Mouse (Mus musculus): Measurements from ENCODE around the gene Chst4. TPM values are rescaled to one million over a fixed set of nuclear protein-coding genes. Genes with fewer than 3 reads are reported as not detected.

Chst4 gene
- polyA plus RNA-seq, 2 experiments: not detected

DNA sequence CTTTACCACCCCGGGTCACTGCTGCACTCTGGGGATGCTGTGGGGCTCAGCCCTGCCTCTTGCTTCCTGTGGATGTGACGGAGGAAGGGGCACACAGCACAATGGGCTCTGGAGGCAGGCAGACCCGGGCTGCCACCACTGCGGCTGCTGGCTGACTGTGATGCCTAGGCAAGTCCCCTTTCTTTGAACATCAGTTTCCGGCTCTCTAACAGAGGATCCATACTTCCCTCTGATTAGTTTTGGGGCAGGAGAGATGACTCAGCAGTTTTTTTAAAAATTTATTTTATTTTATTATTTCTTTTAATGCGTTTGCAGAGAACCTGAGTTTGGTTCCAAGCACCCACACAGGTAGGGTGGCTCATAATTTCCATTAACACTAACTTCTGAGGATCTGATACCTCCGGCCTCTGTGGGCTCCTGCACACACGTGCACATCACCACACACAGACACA lies 30.5 kb downstream of the Chst4 start:
- 35% methylated on average over 8 of the region's 8 CpGs for WGBS (ENCODE audit: insufficient replicate concordance)
- Histone ChIP-seq H3K4me1 (replicated peaks; ENCODE audit: control insufficient read depth in 2 of 2, insufficient read depth in 2 of 2, low read length in 1 of 2) (no peaks in the 10 kb centered on the region), H3K4me2 (ENCODE audit: low read depth) (no peak overlapping the region), H3K9me3 (ENCODE audit: control insufficient read depth, low read length) (no peaks in the 10 kb centered on the region), H3K36me3 (replicated peaks; ENCODE audit: control insufficient read depth, insufficient read depth, low read depth) (no peaks in the 10 kb centered on the region), H3K9ac (replicated peaks) (no peak overlapping the region), H3K4me3 (ENCODE audit: insufficient read depth in 1 of 2, low read depth in 2 of 2, low read length in 2 of 2) (no peak overlapping the region), H3K27ac (no peak overlapping the region), H3K27me3 (ENCODE audit: control insufficient read depth, insufficient read depth, low read length) (no peaks in the 10 kb centered on the region)
- no peak for TF ChIP-seq CTCF (IDR thresholded peaks at IDR 0.05; ENCODE audit: low read depth)
- TF ChIP-seq EP300 (IDR thresholded peaks at IDR 0.05; ENCODE audit: low read depth): no peak
- no peak for ATAC-seq (ENCODE audit: insufficient read depth)
- no peak for DNase-seq (ENCODE audit: low read depth in 3 of 3, low spot score in 3 of 3)

DNA sequence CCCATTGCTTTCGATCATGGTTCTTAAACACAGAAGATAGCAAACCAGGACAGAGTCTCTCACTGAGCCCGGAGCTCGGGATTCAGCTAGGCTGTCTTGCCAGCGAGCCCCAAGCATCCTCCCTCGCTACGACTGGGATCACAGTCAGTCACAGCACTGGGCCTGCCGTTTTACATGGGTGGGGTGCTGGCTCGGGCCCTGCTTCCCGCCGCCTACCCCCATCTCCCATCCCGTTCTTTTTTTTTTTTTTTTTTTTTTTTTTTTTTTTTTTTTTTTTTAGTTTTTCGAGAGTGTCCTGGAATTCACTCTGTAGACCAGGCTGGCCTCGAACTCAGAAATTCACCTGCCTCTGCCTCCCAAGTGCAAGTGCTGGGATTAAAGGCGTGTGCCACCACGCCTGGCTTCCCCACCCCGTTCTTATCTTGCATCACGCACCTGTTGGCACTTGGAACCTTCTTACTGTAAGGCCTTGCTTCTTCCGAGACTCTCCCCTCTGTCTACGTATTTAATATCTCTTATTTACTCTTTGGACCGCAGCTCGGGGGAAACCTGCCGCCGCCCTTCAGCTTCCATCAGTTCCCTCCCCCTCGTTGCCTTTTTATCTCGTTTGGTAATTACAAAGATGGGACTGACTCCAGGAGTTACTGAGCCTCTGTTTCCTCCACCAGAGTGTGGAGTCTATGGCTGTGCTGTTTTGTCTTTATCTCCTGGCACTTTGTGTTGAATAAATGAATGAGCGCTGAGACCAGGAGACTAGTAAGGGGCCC lies 31.1 kb downstream of the Chst4 start:
- H3K4me2 ChIP-seq (ENCODE audit: low read depth): no peak overlapping the region
- H3K4me1 ChIP-seq (replicated peaks; ENCODE audit: control insufficient read depth in 2 of 2, insufficient read depth in 2 of 2, low read length in 1 of 2): no peaks in the 10 kb centered on the region
- H3K9me3 ChIP-seq (ENCODE audit: control insufficient read depth, low read length): no peaks in the 10 kb centered on the region
- TF ChIP-seq EP300 (IDR thresholded peaks at IDR 0.05; ENCODE audit: low read depth) (no peak), CTCF (IDR thresholded peaks at IDR 0.05; ENCODE audit: low read depth) (no peak)
- H3K4me3 ChIP-seq (ENCODE audit: insufficient read depth in 1 of 2, low read depth in 2 of 2, low read length in 2 of 2): no peak overlapping the region
- WGBS (ENCODE audit: insufficient replicate concordance): 62% methylated on average over 26 of the region's 26 CpGs
- no peak for ATAC-seq (ENCODE audit: insufficient read depth)
- H3K27ac ChIP-seq: no peak overlapping the region
- H3K9ac ChIP-seq (replicated peaks): no peak overlapping the region
- H3K27me3 ChIP-seq (ENCODE audit: control insufficient read depth, insufficient read depth, low read length): no peaks in the 10 kb centered on the region
- no peaks in the 10 kb centered on the region for H3K36me3 ChIP-seq (replicated peaks; ENCODE audit: control insufficient read depth, insufficient read depth, low read depth)
- DNase-seq (ENCODE audit: low read depth in 3 of 3, low spot score in 3 of 3): no peak

DNA sequence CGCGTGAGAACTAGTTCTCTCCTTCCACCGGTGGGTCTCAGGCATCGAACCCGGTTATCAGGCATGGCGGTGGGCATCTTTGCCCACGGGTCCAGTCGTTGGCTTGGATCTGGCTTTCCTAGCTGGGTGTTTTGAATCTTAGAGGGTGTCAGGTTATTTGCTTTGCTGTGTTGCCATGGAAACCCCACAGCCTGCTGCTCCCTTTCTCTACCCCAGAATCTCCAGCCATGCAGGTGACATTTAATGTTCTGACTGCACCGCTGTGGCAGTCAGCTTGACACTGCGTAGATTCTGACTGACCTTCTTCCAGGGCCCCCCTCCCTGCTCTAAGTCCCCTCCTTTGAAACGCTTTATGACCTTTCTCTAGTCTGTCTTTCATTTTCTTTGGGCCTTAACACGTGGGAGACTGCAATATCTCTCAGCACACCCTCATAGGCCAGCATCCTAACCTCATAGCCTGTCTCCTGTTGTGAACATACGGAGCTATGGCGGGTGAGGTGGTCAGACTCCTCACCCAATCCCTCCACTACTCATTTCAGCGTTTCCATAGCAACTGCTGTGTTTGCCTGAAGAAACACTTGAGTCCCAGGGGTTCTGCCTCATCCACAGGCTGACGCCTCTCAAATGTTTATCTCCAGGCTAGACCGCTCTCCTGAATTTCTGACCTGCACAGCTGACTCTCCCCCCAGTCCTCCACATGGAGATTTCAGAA lies 33.1 kb downstream of the Chst4 start:
- H3K27ac ChIP-seq: no peak overlapping the region
- DNase-seq (ENCODE audit: low read depth in 3 of 3, low spot score in 3 of 3) (no peak), ATAC-seq (ENCODE audit: insufficient read depth) (no peak)
- no peak overlapping the region for H3K4me2 ChIP-seq (ENCODE audit: low read depth)
- WGBS (ENCODE audit: insufficient replicate concordance): 57% methylated on average over 17 of the region's 17 CpGs
- H3K9ac ChIP-seq (replicated peaks): no peak overlapping the region
- H3K36me3 ChIP-seq (replicated peaks; ENCODE audit: control insufficient read depth, insufficient read depth, low read depth): no peaks in the 10 kb centered on the region
- TF ChIP-seq EP300 (IDR thresholded peaks at IDR 0.05; ENCODE audit: low read depth) (no peak), CTCF (IDR thresholded peaks at IDR 0.05; ENCODE audit: low read depth) (no peak)
- no peaks in the 10 kb centered on the region for H3K9me3 ChIP-seq (ENCODE audit: control insufficient read depth, low read length)
- H3K4me3 ChIP-seq (ENCODE audit: insufficient read depth in 1 of 2, low read depth in 2 of 2, low read length in 2 of 2): no peak overlapping the region
- H3K4me1 ChIP-seq (replicated peaks; ENCODE audit: control insufficient read depth in 2 of 2, insufficient read depth in 2 of 2, low read length in 1 of 2): no peaks in the 10 kb centered on the region
- H3K27me3 ChIP-seq (ENCODE audit: control insufficient read depth, insufficient read depth, low read length): no peaks in the 10 kb centered on the region

DNA sequence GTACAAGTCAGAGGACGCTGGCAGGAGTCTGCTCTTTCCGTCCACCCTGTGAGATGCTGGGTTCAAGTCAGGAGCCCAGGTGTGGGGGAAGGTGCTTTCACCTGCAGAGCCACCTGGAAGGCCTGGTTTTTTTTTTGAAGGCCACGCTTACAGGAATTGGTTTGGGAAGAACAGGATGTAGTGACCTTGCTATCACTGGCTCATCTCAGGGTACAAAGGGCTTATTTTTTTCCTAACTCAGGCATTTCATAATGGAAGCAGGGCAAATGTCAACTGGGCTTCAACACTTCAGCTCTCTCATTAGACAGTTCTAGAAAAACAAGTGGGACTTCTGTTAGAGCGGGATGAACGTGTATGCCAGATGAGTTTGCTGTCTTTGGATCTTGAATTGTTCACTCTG lies 35.2 kb downstream of the Chst4 start:
- DNase-seq (ENCODE audit: low read depth in 3 of 3, low spot score in 3 of 3): no peak
- no peak overlapping the region for H3K27ac ChIP-seq

DNA sequence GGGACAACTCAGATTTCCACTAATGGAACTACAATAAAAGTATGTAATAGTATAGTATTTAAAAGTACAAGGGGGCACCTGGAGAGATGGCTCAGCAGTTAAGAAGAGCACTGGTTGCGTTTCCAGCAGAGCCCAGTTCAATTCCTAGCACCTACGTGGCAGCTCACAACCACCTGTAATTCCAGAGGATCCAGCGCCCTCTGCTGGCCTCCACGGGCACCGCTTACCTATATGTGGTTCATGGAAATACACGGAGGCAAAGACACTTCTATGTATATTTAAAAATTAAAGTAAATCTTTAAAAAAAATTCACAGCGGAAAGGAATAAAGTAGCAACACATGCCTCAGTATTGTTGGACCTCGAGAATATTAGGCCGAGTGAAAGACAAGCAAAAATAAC lies 36.6 kb downstream of the Chst4 start:
- no peak for ATAC-seq (ENCODE audit: insufficient read depth)
- 17% methylated on average over 9 of the region's 9 CpGs for WGBS (ENCODE audit: insufficient replicate concordance)
- Histone ChIP-seq H3K36me3 (replicated peaks; ENCODE audit: control insufficient read depth, insufficient read depth, low read depth) (no peaks in the 10 kb centered on the region), H3K4me3 (ENCODE audit: insufficient read depth in 1 of 2, low read depth in 2 of 2, low read length in 2 of 2) (no peak overlapping the region), H3K9me3 (ENCODE audit: control insufficient read depth, low read length) (no peaks in the 10 kb centered on the region), H3K27me3 (ENCODE audit: control insufficient read depth, insufficient read depth, low read length) (no peaks in the 10 kb centered on the region), H3K4me2 (ENCODE audit: low read depth) (no peak overlapping the region), H3K4me1 (replicated peaks; ENCODE audit: control insufficient read depth in 2 of 2, insufficient read depth in 2 of 2, low read length in 1 of 2) (no peaks in the 10 kb centered on the region), H3K27ac (no peak overlapping the region), H3K9ac (replicated peaks) (no peak overlapping the region)
- DNase-seq (ENCODE audit: low read depth in 3 of 3, low spot score in 3 of 3): peak in 2 of 3 experiments; percentile 12 to 22
- TF ChIP-seq CTCF (IDR thresholded peaks at IDR 0.05; ENCODE audit: low read depth) (peak; percentile 78), EP300 (IDR thresholded peaks at IDR 0.05; ENCODE audit: low read depth) (no peak)

More for the DNA sequence above, 35.2 kb downstream of the Chst4 start:
- no peak for ATAC-seq (ENCODE audit: insufficient read depth)
- Histone ChIP-seq H3K27me3 (ENCODE audit: control insufficient read depth, insufficient read depth, low read length) (no peaks in the 10 kb centered on the region), H3K4me2 (ENCODE audit: low read depth) (no peak overlapping the region), H3K9ac (replicated peaks) (no peak overlapping the region), H3K4me1 (replicated peaks; ENCODE audit: control insufficient read depth in 2 of 2, insufficient read depth in 2 of 2, low read length in 1 of 2) (no peaks in the 10 kb centered on the region), H3K9me3 (ENCODE audit: control insufficient read depth, low read length) (no peaks in the 10 kb centered on the region), H3K36me3 (replicated peaks; ENCODE audit: control insufficient read depth, insufficient read depth, low read depth) (no peaks in the 10 kb centered on the region), H3K4me3 (ENCODE audit: insufficient read depth in 1 of 2, low read depth in 2 of 2, low read length in 2 of 2) (no peak overlapping the region)
- WGBS (ENCODE audit: insufficient replicate concordance): 52% methylated on average over 5 of the region's 5 CpGs
- no peak for TF ChIP-seq EP300 (IDR thresholded peaks at IDR 0.05; ENCODE audit: low read depth)
